Mouse (Mus musculus): ENCODE data around the gene Uggt1.

The Uggt1 gene

DNA sequence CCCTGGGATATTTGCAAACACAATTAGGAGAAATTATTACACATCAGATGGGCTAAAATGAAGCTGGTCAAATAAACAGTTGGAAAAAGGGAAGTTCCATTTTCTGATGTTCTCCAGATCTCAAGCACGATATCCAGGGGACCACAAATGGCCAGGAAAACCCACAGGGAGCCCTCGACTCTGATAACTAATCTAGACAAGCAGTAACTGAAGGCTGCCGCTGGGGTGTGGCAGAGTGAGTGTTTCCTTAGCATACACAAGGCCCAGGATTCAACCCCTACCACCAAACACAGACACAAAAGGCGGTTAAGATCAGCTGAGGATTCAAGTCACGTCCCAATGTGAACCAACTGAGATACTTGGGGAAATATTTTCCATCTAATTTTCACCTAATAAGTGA, 64.5 kb downstream of the Uggt1 start:
- DNase-seq (ENCODE audit: low read depth, low spot score), result no peak

DNA sequence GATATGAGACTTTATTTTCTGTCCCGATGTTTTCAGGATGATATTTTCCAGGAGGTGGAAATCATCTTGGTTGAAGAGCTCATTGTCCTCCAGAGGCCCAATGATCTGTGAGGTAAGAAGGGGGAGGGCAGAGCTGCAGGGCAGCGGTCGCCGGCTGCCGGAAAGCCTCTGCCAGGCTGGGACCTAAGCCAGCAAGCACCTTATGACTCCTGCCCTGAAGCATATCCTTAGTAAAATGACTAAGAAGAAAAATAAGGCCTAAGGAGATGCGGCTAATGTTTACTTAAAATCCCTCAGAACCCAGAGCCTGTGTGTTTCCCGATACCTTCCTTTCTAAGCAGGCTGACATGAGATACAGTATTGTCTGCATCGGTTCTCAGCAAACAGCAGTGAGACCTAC, 71.1 kb downstream of the Uggt1 start:
- DNase-seq (ENCODE audit: low read depth, low spot score), result no peak

DNA sequence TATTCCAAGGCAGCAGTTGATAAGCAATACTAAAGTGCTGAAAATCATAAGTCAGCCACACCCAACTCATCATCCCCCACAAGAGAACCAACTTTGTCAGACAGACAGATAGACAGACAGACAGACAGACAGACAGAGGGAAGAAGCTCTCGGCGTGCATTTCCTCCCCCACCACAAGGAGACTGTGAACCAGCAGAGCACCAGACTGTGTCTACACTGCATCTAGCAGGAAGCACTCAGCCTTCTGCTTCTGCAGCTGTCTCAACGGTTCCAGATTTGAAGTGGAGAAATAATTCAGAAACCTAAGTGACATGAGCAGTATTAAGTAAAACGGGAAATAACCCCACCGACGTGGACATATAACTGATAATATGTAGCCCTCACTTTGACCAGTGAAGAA, 71.6 kb downstream of the Uggt1 start:
- no peak for DNase-seq (ENCODE audit: low read depth, low spot score)

DNA sequence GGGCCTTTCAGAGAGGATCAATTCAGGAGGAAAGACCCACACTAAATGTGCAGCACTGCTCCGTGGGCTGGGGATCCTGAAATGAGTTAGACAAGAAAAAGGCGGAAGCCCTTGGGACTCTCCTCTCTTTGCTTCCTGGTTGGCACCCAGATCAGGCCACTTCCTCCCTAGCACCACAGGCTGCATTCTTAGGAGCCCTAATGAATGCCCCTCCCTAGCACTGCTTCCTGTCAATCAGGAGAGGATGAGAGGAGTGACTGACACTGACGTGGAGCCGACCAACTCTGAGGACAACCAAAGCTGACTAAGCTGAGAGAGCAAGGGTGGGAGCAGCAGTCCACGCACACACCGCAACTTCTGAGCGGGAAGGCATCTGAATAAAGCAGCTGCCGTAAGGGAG, 81.8 kb downstream of the Uggt1 start:
- no peak for DNase-seq (ENCODE audit: low read depth, low spot score)

DNA sequence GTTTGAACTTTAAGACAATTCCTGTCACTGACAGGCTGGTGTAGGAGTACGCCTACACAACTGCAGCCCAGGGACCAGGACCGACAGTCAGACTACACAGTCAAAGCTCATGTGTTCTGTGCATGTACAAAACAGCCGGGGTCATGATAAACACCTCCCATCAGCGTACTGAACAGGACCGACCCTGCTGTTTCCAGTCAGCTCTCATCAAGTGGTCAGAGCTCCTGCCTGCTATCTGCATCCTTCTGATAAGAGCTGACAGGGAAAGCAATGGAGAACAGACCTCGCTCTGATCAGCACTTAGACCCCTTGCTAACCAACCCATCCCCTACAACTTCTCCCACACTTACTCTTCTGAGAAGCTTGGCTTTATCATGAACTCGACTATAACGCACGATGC, 83.3 kb downstream of the Uggt1 start:
- DNase-seq (ENCODE audit: low read depth, low spot score), result no peak

DNA sequence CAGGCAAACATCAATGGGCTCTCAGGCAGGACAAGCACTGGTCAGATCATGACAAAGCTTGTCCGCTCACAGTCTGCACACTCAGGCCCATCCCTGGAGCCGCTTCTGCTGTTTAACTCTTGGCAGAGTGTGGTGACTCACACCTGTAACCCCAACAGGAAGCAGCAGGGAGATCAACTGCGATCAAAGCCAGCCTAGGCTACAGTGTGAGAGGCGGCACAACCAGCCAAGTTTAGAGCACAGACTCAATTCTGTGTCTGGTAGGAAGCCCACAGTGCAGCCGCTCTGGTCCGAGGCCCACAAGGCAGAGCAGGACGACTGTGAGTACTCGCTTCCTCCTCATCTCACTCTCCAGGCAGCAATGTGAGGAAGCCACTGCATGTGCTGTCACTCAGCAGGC, 84.3 kb downstream of the Uggt1 start:
- DNase-seq (ENCODE audit: low read depth, low spot score), result no peak

DNA sequence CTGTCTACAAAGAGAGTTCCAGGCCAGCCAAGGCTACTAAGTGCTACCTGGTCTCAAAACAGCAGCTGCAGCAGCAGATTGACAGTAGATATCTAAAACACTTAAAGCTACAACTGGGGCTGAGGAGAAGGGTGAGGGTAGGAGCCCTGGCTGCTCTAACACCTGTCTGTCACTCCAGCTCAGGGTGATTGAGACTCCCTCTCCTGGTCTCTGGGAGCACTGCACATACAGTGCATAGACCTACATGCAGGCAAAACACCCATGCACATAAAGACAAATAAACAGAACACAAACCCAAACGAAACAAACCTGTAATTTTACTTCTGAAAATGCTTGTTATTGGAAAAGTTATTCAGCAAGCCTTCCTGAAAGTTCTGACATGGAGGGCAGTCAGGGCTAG, 95.1 kb downstream of the Uggt1 start:
- no peak for DNase-seq (ENCODE audit: low read depth, low spot score)

DNA sequence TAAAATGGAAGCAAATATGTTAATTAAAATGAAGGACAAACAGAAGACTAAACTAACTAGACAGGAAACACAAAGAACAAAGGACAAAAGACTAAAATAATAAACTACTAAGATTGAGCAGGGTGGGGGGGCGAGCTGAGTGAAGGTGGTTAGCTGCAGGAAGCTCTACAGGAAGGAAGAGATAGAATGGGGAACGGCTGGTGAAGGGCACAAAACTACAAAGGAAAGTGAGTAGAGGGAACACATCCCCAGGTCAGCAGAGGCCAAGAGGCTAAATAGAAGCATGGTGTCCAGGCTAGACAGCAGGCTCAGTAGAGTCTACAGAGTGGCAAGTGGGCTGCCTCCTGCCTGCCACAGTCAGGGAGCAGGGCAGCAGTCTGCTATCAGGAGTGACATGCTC, 95.7 kb downstream of the Uggt1 start:
- no peak for DNase-seq (ENCODE audit: low read depth, low spot score)

DNA sequence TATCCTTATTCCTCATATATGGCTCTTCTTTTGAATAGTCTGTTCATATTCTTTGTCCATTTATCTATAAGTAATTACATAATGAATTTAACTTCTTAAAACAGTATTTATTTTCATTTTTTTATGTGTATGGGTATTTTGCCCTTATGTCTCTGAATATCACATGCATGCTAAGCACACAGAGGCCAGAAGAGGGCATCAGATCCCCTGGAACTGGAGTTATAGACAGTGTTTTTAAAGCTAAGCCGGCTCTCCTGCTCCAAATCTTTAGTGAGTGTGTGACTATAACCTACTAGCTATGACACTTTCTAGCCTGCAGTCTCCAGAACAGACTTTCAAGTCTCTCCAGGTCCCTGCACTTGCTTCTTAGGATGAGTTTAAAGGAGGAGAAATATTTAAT, 99.5 kb downstream of the Uggt1 start:
- no peak for DNase-seq (ENCODE audit: low read depth, low spot score)

DNA sequence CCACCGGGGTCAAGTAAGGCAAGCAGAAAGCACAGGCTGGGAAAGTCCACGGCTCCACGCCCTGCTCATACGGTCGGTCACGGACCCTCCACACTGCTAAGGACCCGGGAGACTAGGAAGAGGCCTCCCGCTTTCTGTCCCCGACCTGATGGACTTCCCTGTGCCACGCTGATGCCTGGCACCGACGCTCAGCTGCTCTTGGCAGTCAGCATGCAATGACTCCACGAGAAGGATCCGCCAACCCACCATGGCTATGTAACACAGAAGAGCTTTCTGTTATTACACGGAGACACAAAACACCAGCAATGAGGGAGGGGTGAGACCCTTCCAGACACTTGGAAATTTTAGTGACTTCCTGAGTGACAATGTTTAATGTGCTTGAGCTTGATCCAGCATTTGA, 104.2 kb downstream of the Uggt1 start:
- DNase-seq (ENCODE audit: low read depth, low spot score), result no peak

DNA sequence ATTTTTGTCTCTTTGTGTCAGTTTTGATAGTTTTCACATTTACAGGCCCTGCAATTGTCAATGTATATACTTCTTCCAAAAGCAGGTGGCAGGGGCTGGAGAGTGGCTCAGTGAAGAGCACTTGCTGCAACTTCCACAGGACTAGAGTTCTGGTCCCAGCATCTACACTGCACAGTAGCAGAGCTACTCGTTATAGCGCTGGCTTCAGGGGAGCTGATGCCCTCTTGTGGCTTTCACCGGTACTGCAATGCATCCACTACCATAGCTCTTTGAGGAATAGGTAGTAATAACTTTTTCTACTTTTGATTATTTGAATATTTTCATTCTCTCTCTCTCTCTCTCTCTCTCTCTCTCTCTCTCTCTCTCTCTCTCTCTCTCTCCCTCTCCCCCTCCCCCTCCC, 109.9 kb downstream of the Uggt1 start:
- DNase-seq (ENCODE audit: low read depth, low spot score), result peak; percentile 76

DNA sequence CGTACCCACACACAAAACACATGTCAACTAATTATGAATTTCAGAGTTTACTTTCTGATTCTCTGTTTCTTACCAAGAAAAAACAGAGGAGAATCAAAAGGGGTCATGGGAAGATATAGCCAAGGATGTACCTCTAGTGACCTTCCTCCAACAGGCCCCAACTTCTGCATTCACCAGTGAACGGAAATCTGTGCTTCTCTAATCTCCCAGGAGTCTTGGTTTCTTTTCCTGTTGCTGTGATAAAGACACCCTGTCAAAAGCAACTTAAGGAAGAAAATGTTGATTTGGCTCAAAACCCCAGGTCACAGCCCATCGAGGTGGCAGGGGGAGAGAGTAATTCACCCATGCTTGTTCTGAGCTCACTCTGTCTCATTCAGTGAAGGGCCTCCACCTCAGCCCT, 110.9 kb downstream of the Uggt1 start:
- no peak for DNase-seq (ENCODE audit: low read depth, low spot score)

DNA sequence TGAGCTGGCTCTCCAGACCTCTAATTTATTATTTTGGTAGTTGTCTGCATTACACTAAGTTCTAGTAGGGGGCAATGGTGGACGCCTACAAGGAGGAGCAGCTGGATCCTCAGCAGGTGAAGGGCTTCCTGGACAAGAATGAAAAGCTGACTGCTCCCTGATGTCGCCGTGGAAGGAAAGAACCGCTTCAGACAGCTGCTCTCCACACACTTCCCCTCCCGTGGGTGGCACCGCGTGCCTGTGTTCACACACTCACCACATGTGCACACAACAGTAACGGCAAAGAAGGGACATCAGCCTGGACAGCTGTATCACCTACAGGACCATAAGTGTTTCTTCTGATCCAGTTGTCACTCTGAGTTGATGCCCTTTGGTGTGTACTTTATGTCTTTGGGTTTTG, 111.5 kb downstream of the Uggt1 start:
- DNase-seq (ENCODE audit: low read depth, low spot score), result no peak

DNA sequence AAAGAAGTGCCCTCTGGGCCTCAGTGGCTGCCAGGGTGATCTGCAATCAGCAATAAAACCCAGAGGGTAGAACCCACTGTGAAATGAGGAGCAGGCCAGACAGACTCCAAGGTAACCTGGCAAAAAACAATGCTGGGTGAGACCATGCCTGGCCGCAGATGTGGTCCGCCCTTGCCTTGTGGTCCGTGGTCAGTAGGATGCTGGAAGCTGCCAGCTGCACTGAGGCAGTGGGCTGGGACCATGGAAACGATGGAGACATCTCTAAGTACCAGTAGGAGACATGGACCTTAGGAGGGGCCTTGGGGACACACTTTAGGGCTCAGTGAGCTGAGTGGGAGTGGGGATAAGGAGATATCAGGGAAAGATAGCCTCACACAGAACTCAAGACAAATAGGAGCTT, 112.3 kb downstream of the Uggt1 start:
- no peak for DNase-seq (ENCODE audit: low read depth, low spot score)

DNA sequence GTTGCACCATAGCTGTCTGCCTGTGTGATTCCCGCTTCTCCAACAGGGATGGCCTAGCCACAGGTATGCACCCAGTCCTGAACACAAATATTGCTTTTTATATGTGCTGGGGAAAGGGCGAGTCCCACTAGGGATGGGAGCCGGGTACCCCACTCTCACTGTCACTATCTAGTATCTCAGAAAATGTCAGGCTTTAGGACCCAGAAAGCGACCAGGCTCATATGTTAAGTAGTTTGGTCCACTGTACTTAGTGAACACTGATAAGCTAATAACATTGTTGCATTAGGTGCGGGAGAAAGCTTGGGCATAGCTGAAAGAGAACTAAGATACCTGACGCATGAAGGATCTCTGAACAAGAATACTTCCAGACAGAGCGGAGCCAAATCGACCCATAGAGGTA, 112.8 kb downstream of the Uggt1 start:
- DNase-seq (ENCODE audit: low read depth, low spot score), result no peak

DNA sequence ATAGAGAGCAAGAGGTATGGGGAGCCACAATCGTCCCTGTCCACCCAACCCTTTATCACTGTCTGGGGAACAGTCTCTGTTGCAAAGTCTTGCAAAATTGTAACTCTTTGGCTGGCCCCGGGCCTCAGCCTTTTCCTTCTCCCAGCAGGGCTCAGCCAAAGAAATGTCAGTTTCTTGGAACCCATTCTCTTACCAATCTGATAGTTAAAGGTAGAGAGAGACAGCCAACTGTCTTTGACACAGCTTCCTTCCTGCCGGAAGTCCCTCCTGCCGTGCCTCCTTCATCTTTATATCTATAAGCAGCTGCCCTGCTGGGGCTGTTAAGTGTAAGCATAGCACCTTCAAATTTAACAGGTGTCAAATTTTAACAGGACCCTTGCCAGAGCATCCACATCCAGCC, 113.4 kb downstream of the Uggt1 start:
- no peak for DNase-seq (ENCODE audit: low read depth, low spot score)

DNA sequence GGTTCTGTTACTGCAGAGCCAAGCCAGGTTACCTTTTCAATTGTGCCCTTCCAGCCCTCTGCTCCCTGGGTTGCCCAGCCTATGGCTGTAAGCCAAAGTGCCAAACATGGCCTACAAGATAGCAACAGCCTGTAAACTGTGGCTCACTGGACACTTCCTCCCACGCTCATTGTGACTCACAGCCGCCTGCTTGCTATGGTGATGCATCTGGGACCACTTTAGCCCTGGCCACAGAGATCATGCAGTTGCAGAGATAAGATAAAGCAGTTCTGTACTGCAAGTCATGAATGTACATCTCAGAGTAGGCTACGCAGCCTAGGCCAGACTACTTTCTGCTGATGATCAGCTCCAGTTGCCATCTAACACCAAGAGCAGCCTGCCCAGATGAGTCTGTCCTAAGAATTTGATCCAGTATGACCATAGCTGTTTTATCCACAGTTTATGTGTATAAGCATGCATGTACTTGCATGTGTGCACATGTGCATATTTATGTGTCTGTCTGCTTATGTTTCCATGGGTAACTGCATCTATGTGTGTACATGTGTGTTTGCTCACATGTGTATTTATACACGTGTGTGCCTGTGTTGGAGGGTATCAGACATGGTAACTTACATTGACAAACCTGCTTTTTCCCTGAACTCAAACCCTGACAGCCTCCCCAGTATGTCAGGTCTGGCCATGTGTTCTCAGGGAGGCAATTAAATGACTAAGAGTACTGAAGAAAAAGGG, 114.0 kb downstream of the Uggt1 start:
- DNase-seq (ENCODE audit: low read depth, low spot score), result peak; percentile 36

DNA sequence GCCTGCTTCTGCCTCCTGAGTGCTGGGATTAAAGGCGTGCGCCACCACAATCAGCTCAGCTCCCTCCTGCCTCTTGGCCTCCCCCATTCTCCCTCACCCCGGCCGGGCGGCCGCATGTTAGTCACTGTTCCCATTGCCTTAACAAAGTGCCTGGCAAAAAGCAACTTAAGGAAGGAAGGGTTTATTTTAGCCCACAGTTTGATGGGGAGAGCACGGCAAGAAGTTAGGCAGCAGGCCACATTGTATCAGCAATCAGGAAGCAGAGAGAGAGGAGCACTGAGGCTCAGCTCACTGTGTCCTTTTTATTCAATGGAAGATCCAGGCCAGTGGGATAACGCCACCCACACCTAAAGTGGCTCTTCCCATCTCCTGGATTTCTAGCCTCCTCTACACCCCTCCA, 114.6 kb downstream of the Uggt1 start:
- DNase-seq (ENCODE audit: low read depth, low spot score), result no peak

DNA sequence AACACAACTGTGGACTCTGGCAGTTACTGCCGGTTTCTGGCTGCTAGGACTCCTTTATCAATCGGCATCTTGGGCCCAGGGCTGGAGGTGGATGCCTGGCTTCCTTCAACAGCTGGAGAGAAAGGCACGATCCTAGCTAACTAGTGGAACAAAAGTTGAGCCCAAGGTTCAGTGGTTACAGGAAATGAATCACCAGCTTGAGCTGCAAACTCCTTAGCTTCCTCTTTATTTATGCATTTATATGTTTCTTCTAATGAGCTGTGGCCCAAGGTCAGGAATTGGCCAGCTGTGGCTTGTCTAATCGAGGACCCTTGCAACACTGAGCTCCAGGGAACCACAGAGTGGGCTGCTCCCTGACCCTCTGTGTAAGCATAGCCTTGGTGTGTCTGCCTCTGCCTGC, 115.4 kb downstream of the Uggt1 start:
- no peak for DNase-seq (ENCODE audit: low read depth, low spot score)

DNA sequence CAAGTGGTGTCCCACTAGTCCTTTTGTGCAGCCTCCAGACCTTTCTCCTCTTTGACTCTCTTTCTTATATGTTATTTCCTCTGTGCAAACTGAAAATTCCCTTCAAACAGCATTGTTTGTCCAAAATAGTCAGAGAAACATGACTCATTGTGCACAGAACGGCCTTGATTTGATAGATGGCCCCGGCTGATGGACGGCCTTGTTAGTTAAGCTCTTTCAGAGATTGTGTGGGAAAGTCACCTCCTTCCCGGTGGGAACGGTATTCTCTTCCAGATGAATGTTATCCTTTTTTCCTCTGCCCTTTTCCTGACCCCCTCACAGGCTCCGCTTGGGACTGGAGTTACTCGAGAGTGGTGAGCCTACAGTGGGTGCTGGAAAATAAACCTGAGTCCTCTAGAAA, 119.4 kb downstream of the Uggt1 start:
- no peak for DNase-seq (ENCODE audit: low read depth, low spot score)

DNA sequence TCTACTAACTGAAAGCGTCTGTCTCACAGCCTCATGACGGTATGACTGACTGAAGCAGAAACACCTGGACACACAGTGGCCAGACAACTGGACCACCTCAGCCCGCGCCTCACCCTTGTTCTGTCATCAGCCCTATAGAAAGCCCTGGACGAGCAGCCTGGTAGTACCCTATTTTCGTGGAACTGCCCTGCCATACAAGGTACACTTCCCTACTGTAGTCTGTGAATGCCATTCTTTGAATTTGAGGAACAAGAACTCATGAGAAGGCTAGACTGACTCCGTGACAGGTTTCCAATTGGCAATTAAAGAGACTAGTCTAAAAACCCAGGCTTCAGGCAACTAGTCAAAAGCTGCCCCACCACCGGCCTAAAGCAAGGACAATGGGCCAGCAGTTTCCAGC, 123.3 kb downstream of the Uggt1 start:
- DNase-seq (ENCODE audit: low read depth, low spot score), result no peak

DNA sequence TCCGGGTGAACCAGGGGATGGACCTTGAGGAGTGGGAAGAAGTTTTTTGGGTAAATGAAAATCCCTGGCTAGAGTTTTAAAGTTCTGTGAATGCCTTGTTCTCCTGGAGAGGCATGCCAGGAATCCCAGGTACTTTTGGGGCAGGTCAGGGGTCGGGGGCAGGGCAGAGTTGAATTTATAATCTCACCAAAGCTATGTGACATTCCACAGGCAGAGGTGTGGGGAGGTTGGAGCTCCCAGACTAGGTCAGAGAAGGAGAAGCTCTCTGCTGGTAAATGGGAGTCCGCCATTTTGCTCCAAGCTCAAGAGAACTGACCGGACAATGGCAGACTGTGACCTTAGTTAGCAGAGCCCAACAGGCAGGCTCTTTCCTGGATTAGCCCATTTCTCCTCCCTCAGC, 125.1 kb downstream of the Uggt1 start:
- DNase-seq (ENCODE audit: low read depth, low spot score), result no peak

DNA sequence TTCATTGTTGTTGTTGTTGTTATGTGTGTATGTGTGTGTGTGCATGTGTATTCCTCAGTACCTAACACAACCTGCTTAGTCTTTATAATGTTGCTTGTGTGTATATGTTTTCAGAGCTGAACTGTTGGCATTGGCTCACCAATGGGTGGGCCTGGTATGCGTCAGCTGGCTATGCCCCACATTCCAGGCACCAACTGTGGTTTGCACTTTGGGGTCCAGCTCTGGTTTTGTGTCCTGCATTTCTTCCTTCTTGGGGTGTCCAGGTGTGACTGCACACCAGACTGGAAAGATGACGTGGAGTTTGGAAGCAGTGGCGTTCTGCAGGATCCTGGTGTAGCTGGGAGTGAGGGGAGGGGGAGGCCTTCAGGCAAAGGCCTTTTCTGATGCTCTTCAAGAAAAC, 125.6 kb downstream of the Uggt1 start:
- DNase-seq (ENCODE audit: low read depth, low spot score), result no peak

DNA sequence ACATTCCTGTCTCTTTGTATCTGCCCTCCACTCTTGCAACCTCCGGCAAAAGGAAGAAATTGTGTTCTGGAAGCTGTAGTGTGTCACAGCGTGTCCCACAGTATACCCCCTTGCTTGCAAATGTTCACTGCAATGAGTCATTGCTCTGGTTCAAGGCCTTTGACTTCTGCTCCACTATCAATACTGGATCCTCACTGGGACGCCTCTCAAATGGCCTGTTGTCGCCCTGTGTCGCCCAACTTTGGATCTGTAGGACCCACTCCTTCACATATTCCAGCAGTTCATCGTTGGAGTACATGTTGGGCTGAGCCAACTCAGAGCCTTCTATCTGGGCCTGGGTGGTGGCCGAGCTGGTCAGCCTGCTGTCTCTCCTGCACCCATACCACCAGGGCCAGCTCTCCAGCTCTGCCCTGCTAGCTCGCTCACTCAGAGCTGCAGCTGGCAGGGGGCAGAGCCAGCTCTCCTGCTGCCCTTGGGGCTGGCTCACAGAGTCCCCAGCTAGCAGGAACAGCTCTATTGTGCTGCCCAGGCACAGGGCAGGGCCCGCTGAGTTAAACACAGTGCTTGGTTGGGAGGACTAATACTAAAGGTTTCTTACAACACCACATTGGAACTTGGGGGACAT, 126.3 kb downstream of the Uggt1 start:
- no peak for DNase-seq (ENCODE audit: low read depth, low spot score)
